Mouse (Mus musculus): ENCODE measurements around the gene Dhfr. TPM values are rescaled to one million over a fixed set of nuclear protein-coding genes. Genes with fewer than 3 reads are reported as not detected.

The Dhfr gene
- polyA plus RNA-seq, 1 experiment: 9.7 TPM

DNA sequence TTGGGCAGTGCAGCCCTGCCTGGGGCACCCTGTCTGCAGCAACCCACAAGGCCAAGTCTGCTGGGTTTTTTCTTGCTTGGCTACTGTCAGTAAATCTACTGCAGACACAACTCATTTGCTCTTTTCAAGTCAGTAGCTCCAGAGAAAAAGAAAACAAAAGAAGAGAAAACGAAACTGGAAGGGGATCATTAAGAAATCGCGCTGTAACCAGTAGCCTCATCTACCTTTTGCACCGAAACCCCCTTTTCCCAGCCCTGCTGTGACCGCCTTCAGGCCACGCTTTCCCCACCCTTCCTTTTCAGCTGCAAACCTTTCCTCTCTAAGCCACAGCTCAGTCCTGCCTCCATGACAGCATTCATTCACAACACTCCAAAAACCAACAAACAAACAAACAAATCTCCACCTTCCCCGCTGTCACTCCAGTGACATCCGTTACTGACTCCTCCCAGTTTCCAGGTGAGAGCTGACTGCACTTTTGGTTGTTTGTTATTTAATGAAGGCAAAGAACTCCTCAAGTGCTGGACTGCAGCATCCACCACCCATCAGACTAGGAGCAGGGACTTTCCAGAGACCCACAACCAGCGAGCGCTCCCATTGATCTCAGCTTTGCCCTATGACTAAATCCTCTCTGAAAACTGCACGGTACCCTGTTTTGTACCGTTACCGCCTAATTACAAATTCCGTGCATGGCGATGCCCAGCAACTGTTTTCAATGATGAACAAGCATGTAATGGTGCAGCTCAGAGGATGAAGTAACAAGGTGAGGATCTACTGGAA lies 22.2 kb upstream of the Dhfr start:
- H3K27me3 ChIP-seq (replicated peaks; ENCODE audit: control insufficient read depth, insufficient read depth, low read length): no peaks in the 10 kb centered on the region
- H3K27ac ChIP-seq (ENCODE audit: insufficient read depth, low read depth, low read length): no peak overlapping the region
- no peak for TF ChIP-seq CTCF (conservative IDR thresholded peaks at IDR 0.05; ENCODE audit: insufficient read depth, insufficient read length, low read depth, low read length)
- no peak for TF ChIP-seq POLR2A (IDR thresholded peaks at IDR 0.05; ENCODE audit: low read depth, low read length)
- H3K4me3 ChIP-seq (ENCODE audit: insufficient read depth, low read depth, low read length): no peak overlapping the region
- WGBS: 87% methylated on average over 15 of the region's 15 CpGs
- no peak for DNase-seq
- no peaks in the 10 kb centered on the region for H3K4me1 ChIP-seq (ENCODE audit: control insufficient read depth, insufficient read depth, low read length)
- no peaks in the 10 kb centered on the region for H3K36me3 ChIP-seq (ENCODE audit: control insufficient read depth, insufficient read depth, low read length)

DNA sequence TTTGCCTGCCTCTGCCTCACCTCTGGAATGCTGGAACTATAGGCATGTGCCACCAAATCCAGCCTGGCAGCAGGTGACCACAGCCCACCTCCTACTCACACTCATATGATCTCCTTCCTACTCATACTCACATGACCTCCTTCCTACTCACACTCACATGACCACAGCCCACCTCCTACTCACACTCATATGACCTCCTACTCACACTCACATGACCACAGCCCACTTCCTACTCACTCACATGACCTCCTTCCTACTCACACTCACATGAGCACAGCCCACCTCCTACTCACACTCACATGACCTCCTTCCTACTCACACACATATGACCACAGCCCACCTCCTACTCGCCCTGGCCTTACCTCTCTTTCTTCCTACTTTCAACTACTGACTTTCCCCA lies 17.7 kb upstream of the Dhfr start:
- 94% methylated on average over 1 of the region's 1 CpGs for WGBS
- no peak overlapping the region for H3K27ac ChIP-seq (ENCODE audit: insufficient read depth, low read depth, low read length)
- H3K36me3 ChIP-seq (ENCODE audit: control insufficient read depth, insufficient read depth, low read length): no peaks in the 10 kb centered on the region
- no peaks in the 10 kb centered on the region for H3K27me3 ChIP-seq (replicated peaks; ENCODE audit: control insufficient read depth, insufficient read depth, low read length)
- H3K4me3 ChIP-seq (ENCODE audit: insufficient read depth, low read depth, low read length): no peak overlapping the region
- TF ChIP-seq POLR2A (IDR thresholded peaks at IDR 0.05; ENCODE audit: low read depth, low read length) (no peak), CTCF (conservative IDR thresholded peaks at IDR 0.05; ENCODE audit: insufficient read depth, insufficient read length, low read depth, low read length) (no peak)
- H3K4me1 ChIP-seq (ENCODE audit: control insufficient read depth, insufficient read depth, low read length): no peaks in the 10 kb centered on the region
- no peak for DNase-seq

DNA sequence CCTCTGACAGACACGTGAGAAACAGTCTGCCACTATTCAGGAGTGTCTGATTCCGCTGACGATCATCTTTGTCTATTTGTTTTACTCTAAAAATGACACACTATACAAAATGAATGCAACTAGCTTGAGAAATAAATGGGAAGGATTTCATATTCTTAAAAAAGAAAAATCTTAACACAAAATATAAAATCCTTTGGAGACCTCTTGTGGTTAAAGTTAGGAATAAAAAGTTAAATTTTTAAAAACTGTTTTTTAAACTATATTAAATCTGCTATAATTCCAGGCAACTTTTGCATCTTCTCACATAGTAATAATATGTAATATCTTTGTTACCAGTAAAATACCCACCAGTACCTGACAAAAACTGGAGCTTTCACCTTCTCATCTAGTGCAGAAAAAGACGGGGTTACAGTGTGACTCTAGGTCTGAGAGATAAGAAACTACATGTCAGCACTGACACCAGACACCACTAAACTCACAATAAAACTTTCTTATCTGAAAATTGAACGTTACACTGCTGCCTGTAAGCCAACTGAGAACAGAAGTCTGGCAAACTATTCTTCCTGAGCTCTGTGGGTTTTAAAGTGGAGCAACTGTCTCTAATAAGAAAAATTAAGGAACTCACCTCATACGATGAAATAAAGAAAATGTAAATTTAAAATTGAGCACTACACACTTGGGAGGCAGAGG lies 16.6 kb upstream of the Dhfr start:
- H3K36me3 ChIP-seq (ENCODE audit: control insufficient read depth, insufficient read depth, low read length): no peaks in the 10 kb centered on the region
- no peaks in the 10 kb centered on the region for H3K4me1 ChIP-seq (ENCODE audit: control insufficient read depth, insufficient read depth, low read length)
- no peaks in the 10 kb centered on the region for H3K27me3 ChIP-seq (replicated peaks; ENCODE audit: control insufficient read depth, insufficient read depth, low read length)
- no peak overlapping the region for H3K4me3 ChIP-seq (ENCODE audit: insufficient read depth, low read depth, low read length)
- no peak for DNase-seq
- no peak overlapping the region for H3K27ac ChIP-seq (ENCODE audit: insufficient read depth, low read depth, low read length)
- TF ChIP-seq CTCF (conservative IDR thresholded peaks at IDR 0.05; ENCODE audit: insufficient read depth, insufficient read length, low read depth, low read length): no peak
- TF ChIP-seq POLR2A (IDR thresholded peaks at IDR 0.05; ENCODE audit: low read depth, low read length): no peak
- 82% methylated on average over 6 of the region's 6 CpGs for WGBS

DNA sequence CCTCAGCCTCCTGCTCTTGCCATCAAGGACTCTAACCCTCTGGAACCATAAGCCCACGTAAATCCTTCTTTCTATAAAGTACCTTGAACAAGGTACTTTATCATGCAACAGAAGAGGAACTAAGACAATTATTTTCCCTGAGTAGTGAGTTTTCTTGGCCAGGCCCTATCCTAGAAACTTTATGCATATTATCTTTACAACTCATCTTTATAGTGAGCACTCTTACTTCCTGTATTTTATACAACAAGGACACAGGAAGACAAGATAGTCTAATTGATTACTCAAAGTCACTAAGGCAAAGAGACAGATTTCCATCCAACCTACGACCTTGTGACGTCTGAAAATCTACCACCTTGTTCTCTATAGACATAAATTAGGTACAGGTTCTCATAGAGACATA lies 14.7 kb upstream of the Dhfr start:
- no peak overlapping the region for H3K4me3 ChIP-seq (ENCODE audit: insufficient read depth, low read depth, low read length)
- no peak for TF ChIP-seq POLR2A (IDR thresholded peaks at IDR 0.05; ENCODE audit: low read depth, low read length)
- no peak for TF ChIP-seq CTCF (conservative IDR thresholded peaks at IDR 0.05; ENCODE audit: insufficient read depth, insufficient read length, low read depth, low read length)
- no peak for DNase-seq
- H3K36me3 ChIP-seq (ENCODE audit: control insufficient read depth, insufficient read depth, low read length): no peaks in the 10 kb centered on the region
- 89% methylated on average over 3 of the region's 3 CpGs for WGBS
- no peaks in the 10 kb centered on the region for H3K4me1 ChIP-seq (ENCODE audit: control insufficient read depth, insufficient read depth, low read length)
- no peaks in the 10 kb centered on the region for H3K27me3 ChIP-seq (replicated peaks; ENCODE audit: control insufficient read depth, insufficient read depth, low read length)
- no peak overlapping the region for H3K27ac ChIP-seq (ENCODE audit: insufficient read depth, low read depth, low read length)

DNA sequence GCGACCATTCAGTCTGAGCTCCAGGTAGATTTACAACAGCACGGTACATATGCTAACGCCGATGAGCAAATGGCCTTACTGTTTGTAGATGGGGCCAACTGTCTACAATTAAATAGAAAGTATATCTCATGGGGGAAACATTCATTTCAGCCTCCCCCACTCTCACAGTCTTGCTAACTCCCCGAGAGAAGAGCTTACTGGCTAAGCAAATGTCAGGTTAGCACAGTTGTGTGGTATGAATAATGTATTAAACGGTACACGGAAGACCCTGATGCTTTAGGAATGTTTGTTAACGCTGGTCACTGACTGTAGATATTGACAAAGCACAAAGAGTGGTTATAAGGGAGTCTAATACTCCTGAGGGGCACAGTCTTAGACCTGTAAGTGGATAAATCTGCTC lies 10.5 kb upstream of the Dhfr start:
- Histone ChIP-seq H3K27ac (ENCODE audit: insufficient read depth, low read depth, low read length) (no peak overlapping the region), H3K36me3 (ENCODE audit: control insufficient read depth, insufficient read depth, low read length) (peaks cover 2% of the 10 kb centered on the region; the same call in 1 of the 2 replicates), H3K4me1 (ENCODE audit: control insufficient read depth, insufficient read depth, low read length) (no peaks in the 10 kb centered on the region), H3K4me3 (ENCODE audit: insufficient read depth, low read depth, low read length) (no peak overlapping the region), H3K27me3 (replicated peaks; ENCODE audit: control insufficient read depth, insufficient read depth, low read length) (no peaks in the 10 kb centered on the region)
- DNase-seq: no peak
- TF ChIP-seq CTCF (conservative IDR thresholded peaks at IDR 0.05; ENCODE audit: insufficient read depth, insufficient read length, low read depth, low read length) (no peak), POLR2A (IDR thresholded peaks at IDR 0.05; ENCODE audit: low read depth, low read length) (no peak)
- WGBS: 94% methylated on average over 8 of the region's 8 CpGs

DNA sequence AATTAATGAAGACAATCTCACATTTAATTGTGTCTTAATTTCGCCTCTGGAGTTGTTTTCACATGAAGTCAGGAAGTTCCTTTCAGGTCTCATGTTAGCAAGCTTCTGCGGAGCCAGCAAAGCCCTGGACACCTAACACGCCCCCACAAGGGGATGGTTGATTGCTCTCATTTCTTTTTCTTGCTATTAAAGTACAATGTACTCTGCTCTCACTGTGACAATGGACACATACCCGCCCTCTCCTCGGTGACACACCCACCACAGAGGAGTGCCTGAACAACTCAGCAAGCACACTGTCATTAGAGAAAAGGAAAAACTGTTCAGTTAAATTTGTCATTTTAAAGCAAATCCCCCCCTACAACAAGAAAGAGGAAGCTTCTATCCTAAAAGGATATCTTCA lies 8.2 kb upstream of the Dhfr start:
- WGBS: 68% methylated on average over 5 of the region's 5 CpGs
- DNase-seq: no peak
- no peaks in the 10 kb centered on the region for H3K27me3 ChIP-seq (replicated peaks; ENCODE audit: control insufficient read depth, insufficient read depth, low read length)
- no peaks in the 10 kb centered on the region for H3K4me1 ChIP-seq (ENCODE audit: control insufficient read depth, insufficient read depth, low read length)
- peaks cover 4% of the 10 kb centered on the region; the same call in 1 of the 2 replicates for H3K36me3 ChIP-seq (ENCODE audit: control insufficient read depth, insufficient read depth, low read length)
- H3K27ac ChIP-seq (ENCODE audit: insufficient read depth, low read depth, low read length): no peak overlapping the region
- H3K4me3 ChIP-seq (ENCODE audit: insufficient read depth, low read depth, low read length): no peak overlapping the region
- TF ChIP-seq CTCF (conservative IDR thresholded peaks at IDR 0.05; ENCODE audit: insufficient read depth, insufficient read length, low read depth, low read length) (no peak), POLR2A (IDR thresholded peaks at IDR 0.05; ENCODE audit: low read depth, low read length) (no peak)

DNA sequence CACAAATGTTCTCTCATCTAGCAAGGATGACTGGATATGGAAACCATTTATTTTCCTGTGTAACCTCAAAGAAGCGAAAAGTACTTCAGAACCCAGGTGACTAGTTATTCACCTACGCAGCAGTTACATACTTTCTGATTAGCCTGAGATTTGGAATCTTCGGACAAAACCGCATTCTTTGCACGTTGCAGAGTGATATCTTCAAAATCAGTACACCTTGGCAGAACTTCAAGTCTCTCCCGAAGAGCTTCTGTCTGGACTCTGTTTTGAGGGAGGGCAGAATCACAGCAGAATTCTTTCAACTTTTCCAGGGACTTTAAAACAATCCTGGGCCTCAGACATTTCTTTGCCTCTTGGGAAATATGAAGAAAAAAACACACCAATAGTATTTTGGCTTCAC lies 3.4 kb upstream of the Dhfr start:
- WGBS: 77% methylated on average over 6 of the region's 6 CpGs
- H3K27ac ChIP-seq (ENCODE audit: insufficient read depth, low read depth, low read length): no peak overlapping the region
- TF ChIP-seq POLR2A (IDR thresholded peaks at IDR 0.05; ENCODE audit: low read depth, low read length) (no peak), CTCF (conservative IDR thresholded peaks at IDR 0.05; ENCODE audit: insufficient read depth, insufficient read length, low read depth, low read length) (no peak)
- no peaks in the 10 kb centered on the region for H3K27me3 ChIP-seq (replicated peaks; ENCODE audit: control insufficient read depth, insufficient read depth, low read length)
- no peak overlapping the region for H3K4me3 ChIP-seq (ENCODE audit: insufficient read depth, low read depth, low read length)
- no peak for DNase-seq
- peaks cover 6% of the 10 kb centered on the region; the same call in 1 of the 2 replicates for H3K4me1 ChIP-seq (ENCODE audit: control insufficient read depth, insufficient read depth, low read length)
- H3K36me3 ChIP-seq (ENCODE audit: control insufficient read depth, insufficient read depth, low read length): peaks cover 4% of the 10 kb centered on the region; the same call in 1 of the 2 replicates
